Mouse (Mus musculus) forelimb bud, embryonic 11.5 days (tissue): ENCODE measurements around the gene St3gal4.
"Not testable (repeated sequence)": the region's sequence is repeated elsewhere in the genome, so short reads cannot be mapped to it uniquely, and the experiment has no call there.

Experiments used
- DNase-seq: peaks from one replicate; pipeline ENCODE4 v3.0.0-alpha.2; 2012; ENCODE audit warnings: low read depth, low spot score

St3gal4 gene

GRCm38 (mm10) chr9:35119168-35119567 lies at the start of gene St3gal4:
TSS of gene St3gal4 (minus strand) at chr9:35119268.
- no peak for DNase-seq

GRCm38 (mm10) chr9:35166798-35167635 lies 47.9 kb upstream of the St3gal4 start:
- no peak for DNase-seq

- DNase-seq: peak; percentile 46
Measured at GRCm38 (mm10) chr9:35166144-35166797, 47.2 kb upstream of the St3gal4 start.

GRCm38 (mm10) chr9:35164142-35164874 lies 45.2 kb upstream of the St3gal4 start:
- DNase-seq: no peak

GRCm38 (mm10) chr9:35163011-35163690 lies 44.1 kb upstream of the St3gal4 start:
- DNase-seq: no peak

GRCm38 (mm10) chr9:35161721-35162120 lies 42.7 kb upstream of the St3gal4 start:
- no peak for DNase-seq

- DNase-seq: no peak
Measured at GRCm38 (mm10) chr9:35160662-35161061, 41.6 kb upstream of the St3gal4 start.

- no peak for DNase-seq
Measured at GRCm38 (mm10) chr9:35158477-35158876, 39.4 kb upstream of the St3gal4 start.

- no peak for DNase-seq
Measured at GRCm38 (mm10) chr9:35156862-35157261, 37.8 kb upstream of the St3gal4 start.

GRCm38 (mm10) chr9:35156002-35156710 lies 37.1 kb upstream of the St3gal4 start:
- DNase-seq: no peak

- no peak for DNase-seq
Measured at GRCm38 (mm10) chr9:35152923-35153322, 33.9 kb upstream of the St3gal4 start.

- not testable (repeated sequence) for DNase-seq
Measured at GRCm38 (mm10) chr9:35148822-35149221, 29.8 kb upstream of the St3gal4 start.

GRCm38 (mm10) chr9:35147261-35147660 lies 28.2 kb upstream of the St3gal4 start:
- DNase-seq: not testable (repeated sequence)

- no peak for DNase-seq
Measured at GRCm38 (mm10) chr9:35145829-35146228, 26.8 kb upstream of the St3gal4 start.

GRCm38 (mm10) chr9:35145118-35145517 lies 26.1 kb upstream of the St3gal4 start:
- DNase-seq: no peak

GRCm38 (mm10) chr9:35142221-35142620 lies 23.2 kb upstream of the St3gal4 start:
- DNase-seq: no peak

- DNase-seq: no peak
Measured at GRCm38 (mm10) chr9:35139231-35139744, 20.2 kb upstream of the St3gal4 start.

- DNase-seq: peak; percentile 8
Measured at GRCm38 (mm10) chr9:35138029-35138428, 19.0 kb upstream of the St3gal4 start.

GRCm38 (mm10) chr9:35135575-35135974 lies 16.5 kb upstream of the St3gal4 start:
- DNase-seq: no peak

- no peak for DNase-seq
Measured at GRCm38 (mm10) chr9:35131637-35132397, 12.7 kb upstream of the St3gal4 start.
